Mouse (Mus musculus) liver, embryonic 14.5 days (tissue): ENCODE data around the gene Ext2. TPM values are rescaled to one million over a fixed set of nuclear protein-coding genes. Genes with fewer than 3 reads are reported as not detected.

ENCODE experiments used
- ATAC-seq: fragments of 200-750 bp; cut with Nextera tagmentation; 2 replicates; pipeline ENCODE4 v1.8.0; 2017; ENCODE audit warnings: moderate number of reproducible peaks, mild to moderate bottlenecking, moderate library complexity; ENCODE audit not compliant: insufficient read depth
- DNase-seq, 3 experiments: peaks; one replicate each; pipeline ENCODE4 v3.0.0-alpha.2; 2012 to 2013; ENCODE audit warnings: low read depth in 3 of 3, low spot score in 3 of 3
- H3K27ac ChIP-seq: fragments of 300-500 bp; sonication (generic); 2 replicates; pipeline ENCODE4 v1.5.1; 2014; ENCODE audit warnings: moderate library complexity, mild to moderate bottlenecking, control low read depth, inconsistent platforms
- H3K27me3 ChIP-seq: fragments of 300-500 bp; sonication (generic); 2 replicates; pipeline ENCODE4 v1.6.1; 2014; ENCODE audit warnings: mild to moderate bottlenecking, low read length, moderate library complexity; ENCODE audit not compliant: control insufficient read depth, insufficient read depth
- H3K36me3 ChIP-seq: fragments of 300-500 bp; sonication (generic); replicated peaks from 2 replicates; pipeline ENCODE4 v1.6.1; 2014; ENCODE audit warnings: low read depth; ENCODE audit not compliant: control insufficient read depth, insufficient read depth
- H3K4me1 ChIP-seq, 2 experiments: fragments of 200-500 bp in 1 of 2; fragments of 300-500 bp in 1 of 2; sonication (generic) in 1 of 2; replicated peaks; 2 replicates each; pipeline ENCODE4 v1.6.1; 2012 to 2014; ENCODE audit warnings: antibody characterized with exemption in 1 of 2, inconsistent platforms in 1 of 2, low read length in 1 of 2; ENCODE audit not compliant: control insufficient read depth in 2 of 2, insufficient read depth in 2 of 2
- H3K4me2 ChIP-seq: fragments of 300-500 bp; sonication (generic); 2 replicates; pipeline ENCODE4 v1.6.1; 2014; ENCODE audit warnings: low read depth, mild to moderate bottlenecking, control low read depth, moderate library complexity
- H3K4me3 ChIP-seq, 2 experiments: fragments of 200-500 bp in 1 of 2; fragments of 300-500 bp in 1 of 2; sonication (generic) in 1 of 2; 2 replicates each; pipeline ENCODE4 v1.5.1; 2012 to 2014; ENCODE audit warnings: low read depth in 2 of 2, low read length in 2 of 2, mild to moderate bottlenecking in 2 of 2, control low read depth in 1 of 2, inconsistent platforms in 1 of 2, moderate library complexity in 1 of 2; ENCODE audit not compliant: insufficient read depth in 1 of 2
- H3K9ac ChIP-seq: fragments of 300-500 bp; sonication (generic); replicated peaks from 2 replicates; pipeline ENCODE4 v1.6.1; 2014; ENCODE audit warnings: mild to moderate bottlenecking, control low read depth, moderate library complexity
- H3K9me3 ChIP-seq: fragments of 300-500 bp; sonication (generic); 2 replicates; pipeline ENCODE4 v1.6.1; 2016; ENCODE audit warnings: low read length, mixed read lengths; ENCODE audit not compliant: control insufficient read depth
- CTCF ChIP-seq: IDR thresholded peaks from 2 replicates; pipeline ENCODE4 v1.5.1; 2016; ENCODE audit warnings: antibody characterized with exemption, low read depth, control low read depth
- EP300 ChIP-seq: IDR thresholded peaks from 2 replicates; pipeline ENCODE4 v1.6.1; 2016; ENCODE audit warnings: antibody characterized with exemption, low read depth
- WGBS: fragments of 180-500 bp; shearing (Covaris S2); extraction: QIAGEN DNeasy Blood & Tissue Kit; methylation state at CpG from one replicate; pipeline ENCODE4 v1.1.7; 2014; ENCODE audit not compliant: insufficient replicate concordance; 5-methylcytosine and 5-hydroxymethylcytosine counted together
- polyA plus RNA-seq, 2 experiments: library from polyadenylated mRNA; depleted of rRNA in 1 of 2; stranded (reverse) in 1 of 2; unstranded in 1 of 2; fragments of >200 nt; fragmentation: Nextera tagmentation in 1 of 2; extraction: Ambion mirVana in 1 of 2; gene quantifications; 2 replicates each; pipeline versions ENCODE4 v1.2.1 to v1.2.3; 2012 to 2014

Ext2 gene
- polyA plus RNA-seq, 2 experiments = 10.9 to 22.1 TPM

- DNase-seq (no peak), ATAC-seq (no peak)
- H3K4me1 ChIP-seq = no peaks in the 10 kb centered on the region
- H3K4me2 ChIP-seq = 0 out of 2 replicates have a peak overlapping the region, but pooled peaks have one; percentile 11
- H3K27ac ChIP-seq = no peak overlapping the region
- no peaks in the 10 kb centered on the region for H3K36me3 ChIP-seq
- TF ChIP-seq CTCF (no peak), EP300 (no peak)
- H3K27me3 ChIP-seq = peaks cover 75% of the 10 kb centered on the region
- no peaks in the 10 kb centered on the region for H3K9me3 ChIP-seq
- 1% methylated on average over 44 of the region's 44 CpGs for WGBS
- no peak overlapping the region; a peak in 1 of 4 replicates for H3K4me3 ChIP-seq
- no peak overlapping the region for H3K9ac ChIP-seq
Measured at GRCm38 (mm10) chr2:93647051-93647923, 175.1 kb downstream of the Ext2 start.

GRCm38 (mm10) chr2:93645626-93646320 lies 176.6 kb downstream of the Ext2 start:
- Histone ChIP-seq H3K36me3 (no peaks in the 10 kb centered on the region), H3K9ac (no peak overlapping the region), H3K4me1 (no peaks in the 10 kb centered on the region), H3K27me3 (peaks cover 90% of the 10 kb centered on the region), H3K9me3 (no peaks in the 10 kb centered on the region), H3K4me2 (peak overlapping the region; percentile 43), H3K27ac (no peak overlapping the region), H3K4me3 (peak overlapping the region; percentile 18 to 29; a peak in 3 of 4 replicates)
- TF ChIP-seq CTCF (no peak), EP300 (no peak)
- no peak for ATAC-seq
- 6% methylated on average over 33 of the region's 33 CpGs for WGBS
- DNase-seq = no peak

GRCm38 (mm10) chr2:93645197-93645596 lies 177.2 kb downstream of the Ext2 start:
- Histone ChIP-seq H3K27me3 (peaks cover 96% of the 10 kb centered on the region), H3K36me3 (no peaks in the 10 kb centered on the region), H3K4me2 (no peak overlapping the region), H3K4me1 (no peaks in the 10 kb centered on the region), H3K4me3 (no peak overlapping the region), H3K27ac (no peak overlapping the region), H3K9ac (no peak overlapping the region), H3K9me3 (no peaks in the 10 kb centered on the region)
- ATAC-seq (no peak), DNase-seq (no peak)
- no peak for TF ChIP-seq CTCF
- 10% methylated on average over 10 of the region's 10 CpGs for WGBS

- no peak overlapping the region for H3K4me3 ChIP-seq
- no peaks in the 10 kb centered on the region for H3K4me1 ChIP-seq
- no peaks in the 10 kb centered on the region for H3K9me3 ChIP-seq
- H3K27ac ChIP-seq = no peak overlapping the region
- no peak overlapping the region for H3K9ac ChIP-seq
- DNase-seq = no peak
- ATAC-seq = no peak
- 13% methylated on average over 6 of the region's 6 CpGs for WGBS
- H3K4me2 ChIP-seq = no peak overlapping the region
- peaks cover 98% of the 10 kb centered on the region for H3K27me3 ChIP-seq
- TF ChIP-seq EP300 (no peak), CTCF (no peak)
- no peaks in the 10 kb centered on the region for H3K36me3 ChIP-seq
Measured at GRCm38 (mm10) chr2:93644731-93645130, 177.6 kb downstream of the Ext2 start.

GRCm38 (mm10) chr2:93644234-93644633 lies 178.1 kb downstream of the Ext2 start:
- H3K4me1 ChIP-seq = no peaks in the 10 kb centered on the region
- TF ChIP-seq EP300 (no peak), CTCF (no peak)
- H3K36me3 ChIP-seq = no peaks in the 10 kb centered on the region
- no peak overlapping the region for H3K4me3 ChIP-seq
- peaks cover 95% of the 10 kb centered on the region for H3K27me3 ChIP-seq
- no peak overlapping the region for H3K27ac ChIP-seq
- ATAC-seq (no peak), DNase-seq (no peak)
- H3K9ac ChIP-seq = no peak overlapping the region
- H3K4me2 ChIP-seq = no peak overlapping the region
- 19% methylated on average over 4 of the region's 4 CpGs for WGBS
- H3K9me3 ChIP-seq = no peaks in the 10 kb centered on the region
